Mouse (Mus musculus) ES-E14 (cell line): ENCODE results near the gene C1ra.

Experiments used
- CHD2 ChIP-seq: IDR thresholded peaks from 2 replicates; pipeline ENCODE4 v1.6.1; 2014; ENCODE audit warnings: mild to moderate bottlenecking, low read depth, low read length, inconsistent platforms
- MAFK ChIP-seq: IDR thresholded peaks from 2 replicates; pipeline ENCODE4 v1.6.1; 2014; ENCODE audit warnings: mild to moderate bottlenecking, low read depth, low read length, inconsistent platforms; ENCODE audit not compliant: insufficient read depth
- ZC3H11A ChIP-seq: IDR thresholded peaks from 2 replicates; pipeline ENCODE4 v1.6.1; 2012; ENCODE audit warnings: low read depth, mild to moderate bottlenecking, inconsistent platforms, low read length, borderline replicate concordance
- ZNF384 ChIP-seq: IDR thresholded peaks from 2 replicates; pipeline ENCODE4 v1.6.1; 2012; ENCODE audit warnings: low read depth, low read length, inconsistent platforms

DNA sequence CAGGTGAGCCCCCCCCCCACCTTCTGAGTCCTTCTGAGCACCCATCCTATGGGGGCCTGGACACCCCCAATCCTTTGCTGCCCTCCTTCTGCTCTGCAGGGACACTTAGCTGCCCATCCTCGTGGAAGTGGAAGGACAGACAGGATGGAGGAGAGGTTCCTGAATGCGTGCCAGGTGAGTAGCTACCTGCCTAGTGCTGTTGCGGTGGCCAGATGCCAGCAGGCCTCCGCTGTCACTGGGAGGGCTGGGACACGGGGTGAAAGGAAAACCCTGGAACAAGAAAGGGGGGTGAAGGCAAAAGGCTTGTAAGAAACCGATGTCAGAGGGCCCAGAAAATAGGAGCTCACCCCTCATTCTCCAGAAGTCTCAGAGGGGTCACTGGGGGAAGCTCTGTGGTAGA, 5.2 kb upstream of the C1ra start:
- no peak for TF ChIP-seq ZNF384
- no peak for TF ChIP-seq MAFK
- TF ChIP-seq CHD2, result no peak
- no peak for TF ChIP-seq ZC3H11A
